Mouse (Mus musculus): ENCODE results near the gene Epb41l1.
A peak's percentile ranks its signal among the peaks of the same experiment; 100 is the strongest.
"Not testable (repeated sequence)": the region's sequence is repeated elsewhere in the genome, so short reads cannot be mapped to it uniquely, and the experiment has no call there.

Epb41l1 gene

DNA sequence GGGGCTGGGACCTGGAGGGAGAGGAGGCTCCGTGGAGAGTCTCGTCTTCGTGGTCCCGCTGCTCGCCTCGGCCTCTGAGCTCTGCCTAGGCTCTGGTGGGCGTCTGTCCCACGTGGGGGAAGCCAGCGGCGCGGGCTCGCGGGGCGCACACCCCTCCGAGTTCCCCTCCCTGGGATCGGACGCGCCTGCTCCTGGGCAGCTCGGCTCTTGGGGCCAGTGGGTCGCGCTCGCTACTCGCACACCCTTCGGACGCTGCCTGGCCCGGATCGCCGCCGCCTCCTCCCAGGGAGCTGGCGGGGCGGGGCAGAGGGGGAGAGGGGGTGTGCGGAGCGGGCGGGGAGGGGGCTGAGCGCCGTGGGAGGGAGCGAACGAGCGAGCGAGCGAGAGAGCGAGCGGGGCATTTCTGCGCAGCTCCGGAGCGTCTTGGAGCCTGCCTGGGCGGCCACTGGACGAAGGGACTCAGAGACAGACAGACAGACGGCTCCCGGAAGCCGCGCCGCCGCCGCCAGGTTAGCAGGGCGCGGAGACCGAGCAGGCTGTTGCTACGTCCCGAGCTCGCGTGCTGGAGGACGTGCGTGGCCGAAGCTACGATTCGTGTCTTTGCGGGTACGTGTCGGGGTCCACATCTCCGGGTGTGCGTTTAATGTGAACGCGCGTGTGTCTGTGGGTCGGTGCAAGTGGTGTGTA, at the start of gene Epb41l1:
Epb41l1 (plus strand) TSS at position 216 of the 687 bp plus-strand sequence.
- peak in 1 of 2 experiments; percentile 46 for DNase-seq (ENCODE audit: low spot score in 2 of 2)

DNA sequence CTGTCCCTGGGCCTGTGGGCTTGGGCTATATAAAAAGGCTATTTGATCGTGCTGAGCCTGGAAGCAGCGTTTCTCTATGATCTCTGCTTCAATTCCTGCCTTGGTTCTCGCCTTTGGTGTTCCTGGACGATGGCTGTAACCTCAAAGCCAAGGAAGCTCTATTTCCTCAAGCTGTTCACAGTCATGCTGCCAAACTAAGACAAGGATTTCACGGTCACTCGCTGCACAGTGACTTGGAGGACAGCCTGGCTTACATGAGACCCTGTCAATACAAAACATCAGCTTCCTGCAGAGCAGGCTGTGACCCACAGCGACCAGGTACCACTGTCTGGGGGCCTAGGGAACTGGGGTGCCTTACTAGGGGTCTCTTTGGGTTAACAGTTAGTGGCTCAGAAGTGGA, 43.8 kb upstream of the Epb41l1 start:
- DNase-seq (ENCODE audit: low spot score in 2 of 2), result no peak

DNA sequence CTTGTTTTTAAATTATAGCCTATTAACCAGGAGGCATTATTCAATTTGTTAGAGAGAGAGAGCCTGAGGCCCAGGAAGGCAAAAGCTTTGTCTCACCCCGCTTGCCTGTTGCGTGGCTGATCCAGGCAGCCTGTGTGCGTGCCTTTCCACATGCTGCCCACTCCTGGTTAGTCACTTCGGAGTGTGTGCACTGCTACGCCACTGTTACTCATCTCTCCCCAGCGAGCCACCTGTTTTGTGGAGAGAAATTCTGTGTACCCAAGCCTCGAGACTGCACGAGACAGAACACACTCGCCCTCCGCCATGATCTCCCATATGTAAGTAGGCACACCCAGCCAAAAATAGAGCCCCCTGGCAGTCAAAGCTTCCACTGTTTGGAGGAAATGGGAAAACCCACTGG, 40.8 kb upstream of the Epb41l1 start:
- no peak for DNase-seq (ENCODE audit: low spot score in 2 of 2)

DNA sequence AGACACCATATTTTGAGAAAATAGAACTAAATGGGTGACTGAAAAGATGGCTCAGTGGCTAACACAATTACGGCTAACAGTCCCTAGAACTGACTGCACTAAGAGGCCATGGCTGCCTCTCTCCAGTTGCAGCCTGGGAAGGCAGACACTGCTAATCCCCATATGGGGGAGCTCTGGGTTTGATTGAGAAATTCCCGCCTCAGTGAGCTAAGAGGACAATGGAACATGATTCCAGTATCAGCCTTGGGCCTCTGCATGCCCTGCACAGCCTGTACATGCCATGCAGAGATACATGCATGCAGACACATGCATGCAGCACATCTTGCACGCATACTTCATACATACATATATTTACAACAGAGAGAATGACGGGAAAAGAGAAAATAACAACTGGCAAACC, 39.4 kb upstream of the Epb41l1 start:
- DNase-seq (ENCODE audit: low spot score in 2 of 2), result no peak

DNA sequence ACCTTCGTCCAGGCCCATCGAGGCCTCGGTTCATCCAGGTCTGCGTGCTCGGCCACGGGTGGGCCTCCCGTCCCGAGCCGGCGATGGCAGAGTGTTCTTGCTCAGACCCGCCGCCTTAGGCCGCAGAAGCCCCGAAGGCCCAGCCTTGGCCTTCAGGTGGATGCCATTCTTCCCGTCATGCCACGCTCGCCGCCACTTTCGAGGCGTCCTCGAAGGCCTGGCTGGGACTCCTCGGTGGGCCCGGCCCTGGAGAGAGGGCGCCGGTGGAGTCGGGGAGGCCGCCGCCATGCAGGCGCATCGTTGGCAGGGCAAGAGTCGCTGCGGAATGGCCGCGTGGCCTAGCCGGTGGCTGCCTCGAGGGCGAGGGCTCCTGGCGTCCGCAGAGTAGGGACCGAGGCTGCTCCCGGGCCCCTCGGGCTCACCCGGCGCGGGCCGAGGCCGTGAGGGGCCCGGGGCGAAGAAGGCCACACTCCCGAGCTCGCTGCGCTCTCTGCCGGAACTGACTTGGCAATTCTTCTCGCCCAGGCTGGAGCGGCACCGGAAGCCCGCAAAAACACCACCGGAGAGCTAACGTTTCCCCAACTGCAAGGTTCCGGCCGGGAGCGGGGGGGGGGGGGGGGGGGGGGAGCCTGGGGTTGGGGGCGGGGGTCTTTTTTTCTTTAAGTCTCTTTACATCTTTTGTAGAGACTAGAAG, 28.1 kb upstream of the Epb41l1 start:
- DNase-seq (ENCODE audit: low spot score in 2 of 2), result peak; percentile 47 to 79

DNA sequence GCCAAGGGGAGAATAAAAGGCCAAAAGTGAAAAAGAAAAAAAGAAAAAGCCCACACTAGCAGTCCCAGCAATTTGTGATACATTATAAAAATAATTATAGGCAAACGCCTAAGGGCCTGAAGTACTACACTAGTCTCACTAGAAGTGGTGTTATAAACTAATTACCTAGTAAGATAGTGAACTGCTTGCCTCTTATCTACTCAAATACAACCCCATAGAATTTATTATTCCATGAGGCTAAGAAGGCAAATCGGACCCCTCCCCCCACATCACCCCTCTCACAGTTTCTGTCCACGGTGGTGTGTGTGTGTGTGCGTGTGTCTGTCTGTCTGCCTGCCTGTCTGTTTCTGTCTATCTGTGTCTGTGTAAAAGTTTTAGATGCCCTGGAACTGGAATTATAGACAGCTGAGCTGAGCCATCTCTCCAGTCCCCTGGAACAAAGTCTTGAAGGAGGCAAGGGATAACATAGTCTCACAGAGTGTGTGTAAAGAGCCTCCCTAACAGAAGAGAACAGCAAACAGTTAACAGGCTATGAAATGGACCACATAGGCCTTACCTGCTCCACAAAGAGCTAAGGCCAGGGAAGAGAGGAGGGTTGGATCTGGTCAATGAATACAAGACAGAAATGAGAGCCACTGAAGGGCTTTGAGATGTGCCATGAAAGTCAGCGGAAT, 27.4 kb upstream of the Epb41l1 start:
- peak in 1 of 2 experiments; percentile 17 for DNase-seq (ENCODE audit: low spot score in 2 of 2)

DNA sequence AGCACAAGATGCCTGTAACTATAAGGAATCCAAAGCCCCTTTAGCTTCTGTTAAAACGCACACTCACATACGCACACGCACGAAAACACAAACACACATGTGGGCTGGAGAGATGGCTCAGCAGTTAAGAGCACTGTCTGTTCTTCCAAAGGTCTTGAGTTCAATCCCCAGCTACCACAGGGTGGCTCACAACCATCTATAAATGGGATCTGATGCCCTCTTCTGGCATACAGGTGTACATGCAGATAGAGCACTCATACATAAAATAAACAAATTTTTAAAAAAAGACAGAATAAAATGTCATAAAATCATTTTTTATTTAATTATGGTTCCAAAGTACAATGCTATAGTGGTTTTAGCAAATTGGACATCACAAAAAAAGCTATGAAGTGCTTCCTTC, 26.4 kb upstream of the Epb41l1 start:
- DNase-seq (ENCODE audit: low spot score in 2 of 2), result no peak

DNA sequence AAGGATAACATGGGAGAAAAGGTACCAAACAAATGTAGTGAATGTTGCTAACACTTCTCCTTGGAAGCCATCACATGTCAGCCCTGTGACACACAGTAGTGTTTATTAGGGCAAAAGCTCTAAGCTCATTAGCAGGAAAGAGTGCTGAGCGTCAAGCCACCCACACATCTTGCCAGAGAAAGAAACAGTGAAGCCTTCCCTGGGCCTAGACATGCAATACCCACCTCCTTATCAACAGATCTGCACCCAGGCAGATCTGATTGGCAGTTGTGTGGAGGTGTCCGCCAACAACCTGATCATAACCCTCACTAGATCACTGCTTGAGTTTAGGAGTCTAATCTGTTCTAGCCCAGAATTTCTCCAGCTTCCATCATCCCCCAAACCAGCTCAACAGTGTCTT, 24.6 kb upstream of the Epb41l1 start:
- no peak for DNase-seq (ENCODE audit: low spot score in 2 of 2)

DNA sequence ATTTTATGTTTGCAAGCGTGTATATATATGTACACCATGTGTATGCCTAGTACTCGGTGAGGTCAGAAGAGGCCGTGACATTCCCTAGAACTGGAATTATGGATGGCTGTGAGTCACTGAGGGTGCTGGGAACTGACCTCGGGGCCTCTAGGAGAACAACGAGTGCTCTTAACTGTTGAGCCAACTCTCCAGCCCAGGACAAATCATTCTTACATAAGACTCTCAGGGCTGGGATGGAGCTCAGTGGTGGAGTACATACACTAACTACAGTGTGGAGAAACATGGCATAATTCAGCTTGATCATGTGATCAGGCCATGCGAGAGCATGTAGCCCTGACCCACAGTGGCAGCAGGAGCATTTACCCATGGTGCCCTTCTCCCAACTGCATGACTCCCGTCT, 22.7 kb upstream of the Epb41l1 start:
- no peak for DNase-seq (ENCODE audit: low spot score in 2 of 2)

DNA sequence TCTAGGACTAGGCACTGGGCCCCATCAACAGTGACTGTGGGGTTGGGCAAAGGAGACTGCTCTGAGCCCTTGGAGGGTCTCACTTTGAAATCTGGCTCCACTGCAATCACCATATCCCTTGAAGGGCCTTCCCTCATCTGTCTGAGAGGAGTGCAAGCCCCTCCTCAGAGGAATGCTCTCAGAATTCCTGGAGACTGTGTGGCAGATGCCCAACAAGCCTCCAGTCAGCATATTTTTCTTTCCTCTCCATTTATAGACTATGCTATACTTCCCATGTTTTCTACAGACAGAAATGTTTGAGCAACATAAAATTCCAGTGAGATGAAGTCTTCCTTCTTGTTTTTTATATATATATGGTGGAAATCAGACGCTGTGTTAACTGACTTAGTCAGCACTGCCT, 21.2 kb upstream of the Epb41l1 start:
- no peak for DNase-seq (ENCODE audit: low spot score in 2 of 2)

DNA sequence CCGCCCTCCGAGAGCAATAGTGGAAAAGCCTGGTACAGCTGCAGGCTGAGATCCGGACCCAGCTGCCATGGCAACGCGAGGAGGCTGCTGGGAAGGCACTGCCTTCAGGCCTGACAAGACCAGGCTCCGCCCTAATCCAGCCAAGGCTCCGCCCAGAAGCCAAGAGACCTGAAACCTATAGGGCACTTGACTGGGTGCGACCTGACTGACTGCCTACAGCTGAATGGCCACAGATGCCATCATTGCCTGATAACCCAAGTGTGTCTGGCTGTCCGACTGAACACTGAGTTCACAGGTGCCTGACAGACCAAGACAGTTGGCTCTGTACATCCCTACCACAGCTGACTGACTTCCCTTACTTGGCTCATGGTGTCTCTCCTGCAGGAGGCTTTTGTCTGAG, 19.4 kb upstream of the Epb41l1 start:
- DNase-seq (ENCODE audit: low spot score in 2 of 2), result peak; percentile 20 to 80

DNA sequence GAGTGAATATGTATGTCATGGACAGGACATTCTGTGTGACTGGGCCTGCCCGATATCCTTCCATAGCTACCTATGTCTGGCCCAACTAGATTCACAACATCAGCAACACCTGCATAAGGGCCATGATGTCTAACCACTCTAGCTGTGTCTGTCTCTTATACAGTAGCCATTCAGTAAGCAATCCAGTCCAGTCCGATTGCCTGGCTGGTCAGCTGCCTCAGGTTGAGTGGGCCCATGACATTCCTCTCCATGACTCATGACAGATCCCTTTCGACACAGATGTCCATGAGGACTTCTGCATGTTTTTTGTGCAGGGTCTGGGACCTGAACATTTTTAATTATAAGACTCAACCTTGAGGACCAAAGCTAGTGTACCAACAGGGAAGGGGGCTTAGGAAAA, 18.7 kb upstream of the Epb41l1 start:
- no peak for DNase-seq (ENCODE audit: low spot score in 2 of 2)

DNA sequence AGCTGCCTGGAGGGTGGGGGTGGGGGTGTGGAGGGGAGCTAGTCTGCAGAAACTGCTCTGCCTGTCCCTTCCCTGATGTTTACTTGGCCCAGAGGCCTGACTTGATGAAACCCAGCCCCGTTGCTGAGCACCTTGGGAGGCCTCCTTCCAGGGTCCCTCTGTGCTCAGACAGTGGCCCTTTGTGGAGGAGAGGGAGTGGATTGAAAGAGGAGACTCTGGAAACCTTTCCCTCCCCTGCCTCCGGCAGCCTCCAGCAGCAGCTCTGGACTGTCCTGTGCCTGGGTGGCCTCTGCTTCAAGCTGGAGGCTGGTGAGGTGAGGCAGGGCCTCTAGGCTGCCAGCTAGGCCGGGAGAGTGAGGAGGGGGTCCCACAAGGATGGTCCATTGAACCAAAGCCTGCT, 13.7 kb upstream of the Epb41l1 start:
- no peak for DNase-seq (ENCODE audit: low spot score in 2 of 2)

DNA sequence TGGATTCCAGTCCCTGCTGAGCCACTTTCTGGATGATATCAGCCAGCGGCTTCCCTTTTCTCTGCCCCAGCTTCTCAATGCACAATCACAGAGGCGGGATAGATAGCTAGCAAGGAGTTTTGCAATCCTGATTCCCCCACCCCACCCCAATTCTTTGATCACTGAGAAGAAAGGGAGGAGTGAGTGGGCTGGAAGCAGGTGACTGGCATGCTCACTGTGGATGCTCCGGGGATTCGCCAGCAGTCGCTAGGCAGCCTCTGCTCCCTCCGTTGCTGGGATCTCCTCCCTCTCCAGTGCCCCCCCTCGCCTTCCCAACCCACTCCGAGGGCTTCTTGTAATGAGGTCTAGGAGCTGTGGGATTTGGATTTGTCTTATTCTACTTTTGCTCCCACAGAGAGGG, 12.5 kb upstream of the Epb41l1 start:
- DNase-seq (ENCODE audit: low spot score in 2 of 2), result no peak

DNA sequence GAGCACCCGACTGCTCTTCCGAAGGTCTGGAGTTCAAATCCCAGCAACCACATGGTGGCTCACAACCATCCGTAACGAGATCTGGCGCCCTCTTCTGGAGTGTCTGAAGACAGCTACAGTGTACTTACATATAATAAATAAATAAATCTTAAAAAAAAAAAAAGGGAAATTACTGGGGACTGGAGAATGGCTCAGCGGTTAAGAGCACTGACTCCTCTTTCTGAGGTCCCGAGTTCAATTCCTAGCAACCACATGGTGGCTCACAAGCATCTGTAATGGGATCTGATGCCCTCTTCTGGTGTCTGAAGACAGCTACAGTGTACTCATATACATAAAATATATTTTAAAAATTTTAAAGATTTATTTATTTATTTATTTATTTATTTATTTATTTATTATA, 9.4 kb upstream of the Epb41l1 start:
- DNase-seq (ENCODE audit: low spot score in 2 of 2), result not testable (repeated sequence)

DNA sequence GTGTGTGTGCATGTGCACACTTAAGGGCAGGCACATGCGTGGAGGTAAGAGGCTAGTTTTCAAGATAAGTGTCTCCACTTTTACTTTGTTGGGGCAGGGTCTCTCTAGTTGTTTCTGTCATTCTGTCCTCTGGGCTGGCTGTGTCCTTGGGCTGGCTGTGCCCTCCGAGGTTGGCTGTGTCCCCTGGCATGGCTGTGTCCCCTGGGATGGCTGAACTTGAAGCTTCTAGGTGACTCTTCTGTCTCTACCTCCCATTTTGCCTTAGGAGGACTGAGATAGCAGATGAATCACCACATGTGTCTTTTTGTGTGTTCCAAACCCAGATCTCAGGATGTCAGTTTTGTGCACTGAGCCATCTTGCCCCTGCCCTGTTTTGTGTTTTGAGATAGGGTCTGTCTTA, 5.7 kb upstream of the Epb41l1 start:
- DNase-seq (ENCODE audit: low spot score in 2 of 2), result no peak

DNA sequence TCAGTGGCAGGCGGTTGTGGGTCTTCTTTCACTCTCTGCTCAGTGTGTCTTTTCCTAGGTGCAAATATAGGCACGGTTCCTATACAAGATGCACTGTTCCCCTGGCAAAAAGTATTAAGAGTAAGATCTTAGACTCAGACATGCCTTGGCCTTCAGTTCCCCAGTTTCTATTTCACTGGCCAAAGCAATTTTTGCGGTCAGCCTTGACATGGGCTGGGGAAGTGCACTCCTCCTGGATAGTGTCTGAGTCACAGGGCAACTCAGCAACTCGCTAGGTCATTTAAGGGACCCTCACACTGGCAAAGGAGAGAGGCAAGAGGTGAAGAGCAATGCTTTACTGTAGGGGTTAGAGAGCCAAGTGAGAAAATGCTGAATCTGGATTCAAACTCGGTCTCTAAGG, 5.0 kb upstream of the Epb41l1 start:
- DNase-seq (ENCODE audit: low spot score in 2 of 2), result no peak

DNA sequence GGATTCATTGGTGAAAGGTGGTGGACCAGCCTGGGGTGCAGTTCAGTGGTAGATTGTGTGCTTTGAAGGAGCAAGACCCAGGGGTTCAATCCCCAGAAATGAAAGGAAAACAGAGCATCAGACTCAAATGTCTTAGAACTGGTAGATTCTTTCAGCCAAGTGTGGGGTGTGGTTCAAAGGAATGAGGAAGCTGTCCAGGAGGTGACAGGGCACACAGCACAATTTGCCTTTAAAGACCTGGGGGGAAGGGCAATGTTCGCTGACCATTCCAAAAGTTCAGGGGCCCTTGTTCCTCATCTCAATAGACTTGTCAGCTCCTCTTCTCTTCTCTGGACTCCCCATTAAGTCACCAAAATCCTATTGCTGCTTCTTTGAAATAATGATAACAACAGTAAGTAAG, 3.5 kb upstream of the Epb41l1 start:
- DNase-seq (ENCODE audit: low spot score in 2 of 2), result no peak

DNA sequence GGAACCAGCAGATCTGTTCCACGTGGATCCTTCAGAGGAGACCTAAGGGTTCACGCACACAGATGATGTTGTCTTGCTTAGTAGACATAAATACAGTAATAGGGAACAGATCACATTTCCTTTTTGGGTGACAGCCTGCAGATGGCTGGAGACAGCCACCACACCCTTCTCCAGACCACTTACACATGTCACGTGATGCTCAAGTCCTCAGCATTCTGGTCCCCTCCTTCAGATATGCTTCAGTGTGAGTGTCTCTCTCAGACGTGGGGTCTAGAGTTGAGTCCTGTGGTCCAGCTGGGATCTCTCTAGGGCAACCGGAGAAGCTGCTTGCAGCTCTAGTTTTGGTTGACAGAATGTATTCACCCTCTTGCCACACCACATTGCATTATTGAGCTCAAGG, 2.2 kb upstream of the Epb41l1 start:
- no peak for DNase-seq (ENCODE audit: low spot score in 2 of 2)

DNA sequence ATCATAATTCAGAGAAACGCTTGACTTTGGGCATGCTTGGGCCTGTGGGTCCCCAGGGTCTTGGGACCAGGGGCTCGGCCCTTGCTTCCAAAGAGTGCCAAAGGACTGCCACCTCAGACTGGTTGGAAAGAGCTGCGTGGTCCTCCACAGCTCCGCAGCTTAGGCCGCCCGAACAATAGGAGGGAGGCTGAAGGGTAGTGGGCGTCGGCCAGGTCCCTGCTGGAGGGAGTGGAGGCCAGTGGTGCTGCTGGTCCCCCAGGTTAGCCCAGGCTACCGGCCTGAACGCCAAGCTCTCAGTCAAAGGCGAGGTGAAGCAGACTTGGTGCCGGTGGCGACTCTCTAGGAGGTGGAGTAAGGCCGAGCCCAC, 399 bp upstream of the Epb41l1 start:
- DNase-seq (ENCODE audit: low spot score in 2 of 2), result no peak

DNA sequence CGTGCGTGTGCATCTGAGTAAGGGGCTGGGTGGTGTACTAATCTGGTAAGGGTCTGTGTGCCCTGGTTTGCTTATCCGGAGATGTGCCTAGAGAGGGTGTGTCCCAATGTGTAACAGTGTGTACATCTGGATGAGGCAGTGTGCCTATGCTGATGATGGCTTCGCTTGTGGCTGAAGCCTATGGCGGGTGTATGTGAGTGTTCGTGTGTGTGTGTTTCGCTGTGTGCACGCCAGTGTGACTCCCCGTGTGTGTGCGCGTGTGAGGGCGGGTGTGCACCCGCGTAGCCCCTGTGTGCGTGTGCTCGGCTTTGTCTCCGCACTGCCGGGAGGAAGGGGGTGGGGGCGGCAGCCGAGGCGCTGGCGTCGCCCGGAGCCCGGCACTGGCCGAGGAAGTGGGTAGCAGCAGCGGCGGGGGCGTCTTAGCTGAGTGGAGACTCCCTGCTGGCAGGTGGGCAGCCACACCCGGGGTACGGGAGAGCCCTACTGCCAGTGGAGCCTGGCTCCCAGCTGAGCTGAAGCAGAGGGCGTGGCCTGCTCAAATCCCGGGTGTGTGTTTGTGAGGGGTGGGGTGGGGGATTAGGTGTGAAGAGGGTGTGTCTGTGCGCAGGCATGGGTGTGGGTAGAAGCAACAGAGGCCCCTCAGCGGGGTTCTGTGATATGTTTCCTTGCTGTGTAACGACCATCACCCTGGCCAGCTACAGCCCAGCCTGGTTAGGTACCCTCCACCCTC, 837 bp downstream of the Epb41l1 start:
- peak in 1 of 2 experiments; percentile 31 for DNase-seq (ENCODE audit: low spot score in 2 of 2)

DNA sequence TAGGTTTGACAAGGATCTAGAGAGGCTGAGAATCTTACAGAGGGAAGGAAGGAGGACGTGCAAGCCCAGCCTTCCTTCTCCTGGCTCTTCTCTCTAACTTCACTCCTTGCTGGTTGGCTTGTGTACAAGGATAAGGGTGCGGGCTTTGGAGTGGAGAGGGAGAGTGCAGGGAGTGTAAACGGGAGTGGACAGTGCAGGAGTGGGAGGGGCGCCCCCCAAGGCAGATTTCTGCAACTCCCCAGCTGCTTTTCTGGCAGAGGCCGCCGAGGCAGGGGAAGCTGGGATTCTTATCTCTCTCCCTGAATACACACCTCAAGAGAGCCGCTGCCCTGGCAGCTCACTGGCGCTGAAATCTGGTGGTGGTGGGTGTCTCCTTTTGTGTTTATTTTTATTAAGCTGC, 1.9 kb downstream of the Epb41l1 start:
- no peak for DNase-seq (ENCODE audit: low spot score in 2 of 2)

DNA sequence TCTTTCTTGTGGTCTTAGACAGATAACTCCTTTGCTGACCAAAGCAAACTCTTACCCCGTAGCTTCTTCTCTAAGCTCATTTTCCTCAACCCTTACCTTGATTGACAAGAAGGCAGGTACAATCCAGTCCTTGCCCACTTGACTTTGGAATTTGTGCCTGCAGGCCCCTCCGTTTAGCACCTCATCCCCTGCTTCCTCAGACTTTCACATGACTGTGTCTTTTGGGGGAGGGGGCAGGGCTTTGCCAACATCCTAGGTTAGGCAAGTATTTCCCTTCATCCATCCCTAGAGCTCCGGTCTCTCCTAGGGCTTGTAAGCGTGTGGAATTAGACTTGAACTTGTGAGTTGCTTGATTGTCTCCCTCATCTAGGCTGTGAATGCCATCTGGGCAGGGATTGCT, 3.0 kb downstream of the Epb41l1 start:
- no peak for DNase-seq (ENCODE audit: low spot score in 2 of 2)

Data from spleen, postnatal 10 days (tissue).